Mouse (Mus musculus) myocyte (in vitro differentiated cells): Measurements from ENCODE around the gene Yap1.

Experiments
- CEBPB ChIP-seq: IDR thresholded peaks from 2 replicates; pipeline ENCODE4 v1.6.1; 2011; ENCODE audit warnings: mild to moderate bottlenecking, moderate library complexity; ENCODE audit not compliant: poor library complexity, insufficient read depth, severe bottlenecking
- MAX ChIP-seq: IDR thresholded peaks from one replicate; pipeline ENCODE4 v1.6.1; 2011; ENCODE audit warnings: low read depth, mild to moderate bottlenecking, control low read depth
- MYOG ChIP-seq, 3 experiments: IDR thresholded peaks; one replicate each; pipeline ENCODE4 v1.6.1; 2011; ENCODE audit warnings: control low read depth in 2 of 3, low read depth in 2 of 3, mild to moderate bottlenecking in 2 of 3; ENCODE audit not compliant: insufficient read length in 2 of 3, control insufficient read depth in 1 of 3, insufficient read depth in 1 of 3
- POLR2A ChIP-seq: IDR thresholded peaks from one replicate; pipeline ENCODE4 v1.6.1; 2011; ENCODE audit warnings: low read depth, mild to moderate bottlenecking, control low read depth, moderate library complexity; ENCODE audit not compliant: insufficient read length
- POLR2AphosphoS2 ChIP-seq: IDR thresholded peaks from one replicate; pipeline ENCODE4 v1.6.1; 2011; ENCODE audit warnings: low read depth, control low read depth; ENCODE audit not compliant: insufficient read length
- TCF12 ChIP-seq: IDR thresholded peaks from one replicate; pipeline ENCODE4 v1.6.1; 2011; ENCODE audit warnings: mild to moderate bottlenecking, control low read depth; ENCODE audit not compliant: poor library complexity, insufficient read depth, severe bottlenecking
- USF1 ChIP-seq: IDR thresholded peaks from one replicate; pipeline ENCODE4 v1.6.1; 2011; ENCODE audit warnings: low read depth, mild to moderate bottlenecking, control low read depth, moderate library complexity

DNA sequence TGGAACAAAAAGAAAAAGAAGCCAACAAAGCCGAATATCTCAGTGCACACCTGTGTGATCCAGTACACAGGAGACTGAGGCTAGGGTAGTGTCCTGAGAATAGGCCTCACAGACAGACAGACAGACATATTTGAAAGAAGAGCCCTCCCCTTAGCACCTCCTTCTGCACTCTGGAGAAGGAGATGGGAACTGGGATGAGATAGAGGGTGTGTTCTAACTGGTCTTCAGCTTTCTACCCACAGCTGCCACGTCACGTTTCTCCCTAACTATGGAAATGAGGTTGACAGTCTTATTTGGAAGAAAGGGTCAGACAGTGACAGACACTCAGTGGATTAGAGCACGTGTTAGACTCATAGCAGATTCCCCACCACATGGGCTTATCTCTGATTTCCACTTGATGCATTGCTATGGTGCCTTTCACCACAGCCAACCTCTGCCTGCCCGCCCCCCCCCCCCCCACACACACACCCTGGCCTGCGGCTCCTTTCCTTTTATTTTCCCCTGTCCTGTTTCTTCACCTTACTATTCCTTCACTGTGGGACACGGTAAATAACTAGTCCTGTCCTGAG is 46.3 kb downstream of the Yap1 start:
- TF ChIP-seq USF1 (no peak), POLR2A (no peak), POLR2AphosphoS2 (no peak), MAX (no peak), CEBPB (no peak), MYOG (IDR thresholded peaks at IDR 0.05; ENCODE audit: control insufficient read depth in 1 of 3, insufficient read depth in 1 of 3, insufficient read length in 2 of 3, low read depth in 2 of 3) (no peak), TCF12 (no peak)
